Mouse (Mus musculus) neural tube, embryonic 13.5 days (tissue): Measurements from ENCODE around the gene Lrmda. TPM values are rescaled to one million over a fixed set of nuclear protein-coding genes. Genes with fewer than 3 reads are reported as not detected.

Experiments
- ATAC-seq: fragments of 200-750 bp; cut with Nextera tagmentation; 2 replicates; pipeline ENCODE4 v1.8.0; 2017; ENCODE audit warnings: low read depth, mild to moderate bottlenecking, moderate TSS enrichment, moderate library complexity
- H3K27ac ChIP-seq: fragments of 300-500 bp; sonication (generic); replicated peaks from 2 replicates; pipeline ENCODE4 v1.5.1; 2015; ENCODE audit warnings: moderate library complexity, mild to moderate bottlenecking, inconsistent platforms
- H3K27me3 ChIP-seq: fragments of 300-500 bp; sonication (generic); 2 replicates; pipeline ENCODE4 v1.6.1; 2015; ENCODE audit warnings: mild to moderate bottlenecking, inconsistent platforms
- H3K36me3 ChIP-seq: fragments of 300-500 bp; sonication (generic); 2 replicates; pipeline ENCODE4 v1.6.1; 2015; ENCODE audit warnings: mild to moderate bottlenecking, inconsistent platforms
- H3K4me1 ChIP-seq: fragments of 300-500 bp; sonication (generic); replicated peaks from 2 replicates; pipeline ENCODE4 v1.6.1; 2015; ENCODE audit warnings: inconsistent platforms
- H3K4me2 ChIP-seq: fragments of 300-500 bp; sonication (generic); 2 replicates; pipeline ENCODE4 v1.6.1; 2015; ENCODE audit warnings: inconsistent platforms, mild to moderate bottlenecking, moderate library complexity
- H3K4me3 ChIP-seq: fragments of 300-500 bp; sonication (generic); 2 replicates; pipeline ENCODE4 v1.5.1; 2015; ENCODE audit warnings: mild to moderate bottlenecking, inconsistent platforms
- H3K9ac ChIP-seq: fragments of 300-500 bp; sonication (generic); 2 replicates; pipeline ENCODE4 v1.6.1; 2015; ENCODE audit warnings: moderate library complexity, mild to moderate bottlenecking, inconsistent platforms
- H3K9me3 ChIP-seq: fragments of 300-500 bp; sonication (generic); 2 replicates; pipeline ENCODE4 v1.6.1; 2016; ENCODE audit warnings: inconsistent platforms
- WGBS: fragments of 180-500 bp; shearing (Covaris S2); methylation state at CpG from one replicate; pipeline ENCODE4 v1.1.7; 2015; 5-methylcytosine and 5-hydroxymethylcytosine counted together
- polyA plus RNA-seq: library from polyadenylated mRNA; unstranded; fragments of >200 nt; fragmentation: Nextera tagmentation; extraction: Ambion mirVana; gene quantifications from 2 replicates; pipeline ENCODE4 v1.2.1, GENCODE M21; 2015

The Lrmda gene
- polyA plus RNA-seq, 1 experiment from 2014 or later: not detected

DNA sequence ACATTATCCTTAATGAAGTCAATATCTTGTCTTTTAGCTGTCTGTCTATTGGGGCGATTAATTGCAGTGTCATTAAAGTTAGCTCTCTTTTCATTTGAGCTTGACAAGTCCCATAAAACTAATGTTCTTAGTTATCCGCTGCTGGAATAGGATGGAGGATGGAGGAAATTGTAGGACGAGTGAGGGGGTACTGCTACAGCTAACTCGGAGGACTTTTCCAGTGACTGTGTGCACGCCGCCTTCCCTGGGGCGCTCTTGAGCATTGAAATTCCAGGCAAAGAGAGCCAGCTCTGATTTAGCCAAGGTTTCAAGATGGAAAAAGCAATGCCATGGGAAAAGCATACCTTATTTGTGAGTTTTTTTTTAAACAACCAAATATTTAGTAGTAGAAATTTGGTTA, 453.9 kb downstream of the Lrmda start:
- ATAC-seq: peak; percentile 56; the same call in 1 of the 2 replicates
- H3K9ac ChIP-seq: no peak overlapping the region
- H3K36me3 ChIP-seq: no peaks in the 10 kb centered on the region
- peaks cover 15% of the 10 kb centered on the region for H3K4me1 ChIP-seq
- H3K4me2 ChIP-seq: no peak overlapping the region
- no peaks in the 10 kb centered on the region for H3K9me3 ChIP-seq
- no peak overlapping the region for H3K4me3 ChIP-seq
- 33% methylated on average over 7 of the region's 7 CpGs for WGBS
- no peak overlapping the region for H3K27ac ChIP-seq
- no peaks in the 10 kb centered on the region for H3K27me3 ChIP-seq

DNA sequence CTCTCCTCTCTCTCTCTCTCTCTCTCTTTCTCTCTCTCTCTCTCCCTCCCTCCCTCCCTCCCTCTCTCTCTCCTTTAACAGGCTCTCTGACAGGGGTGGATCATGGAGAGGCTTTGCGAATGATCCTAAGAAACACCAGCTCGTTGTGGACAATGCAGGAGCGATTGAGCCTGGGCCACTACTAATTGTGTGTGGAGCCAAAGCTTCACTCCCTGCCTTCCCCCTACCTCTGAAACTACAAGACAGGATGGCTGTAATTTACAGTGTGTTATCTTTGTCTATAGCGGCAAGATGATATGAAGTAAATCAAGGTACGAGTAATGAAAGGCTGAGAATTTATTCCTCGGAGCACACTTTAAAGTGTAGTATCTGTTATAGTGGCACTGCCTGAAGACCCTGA, 454.5 kb downstream of the Lrmda start:
- 28% methylated on average over 6 of the region's 6 CpGs for whole genome bisulfite sequencing
- Histone ChIP-seq H3K4me1 (peaks cover 15% of the 10 kb centered on the region), H3K4me3 (no peak overlapping the region), H3K4me2 (no peak overlapping the region), H3K27me3 (no peaks in the 10 kb centered on the region), H3K9me3 (no peaks in the 10 kb centered on the region), H3K36me3 (no peaks in the 10 kb centered on the region), H3K27ac (no peak overlapping the region), H3K9ac (no peak overlapping the region)
- peak; percentile 40; the same call in 1 of the 2 replicates for ATAC-seq

DNA sequence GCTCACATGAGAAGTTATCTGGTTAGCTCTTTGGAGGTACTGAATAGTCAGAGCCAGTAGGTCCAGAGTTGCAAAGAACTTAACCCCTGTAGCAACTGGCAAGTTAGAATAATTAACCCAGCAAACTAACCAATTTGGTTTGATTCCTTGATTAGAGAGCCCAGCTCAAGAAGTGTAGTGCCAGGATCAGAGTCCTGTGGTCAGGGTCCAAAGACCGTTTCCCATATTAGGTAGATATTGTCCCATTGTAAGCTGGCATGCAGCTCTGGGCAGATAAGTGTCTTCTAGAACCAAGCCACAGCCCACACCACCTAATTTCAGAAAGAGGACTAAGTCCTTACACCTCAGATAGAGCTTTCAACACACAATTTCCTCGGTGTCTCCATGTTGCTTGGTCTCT, 473.8 kb downstream of the Lrmda start:
- Histone ChIP-seq H3K9me3 (no peaks in the 10 kb centered on the region), H3K27me3 (no peaks in the 10 kb centered on the region), H3K4me1 (peaks cover 15% of the 10 kb centered on the region), H3K36me3 (no peaks in the 10 kb centered on the region), H3K4me3 (no peak overlapping the region), H3K9ac (no peak overlapping the region), H3K4me2 (no peak overlapping the region), H3K27ac (no peak overlapping the region)
- ATAC-seq: no peak
- 95% methylated on average over 2 of the region's 2 CpGs for WGBS

DNA sequence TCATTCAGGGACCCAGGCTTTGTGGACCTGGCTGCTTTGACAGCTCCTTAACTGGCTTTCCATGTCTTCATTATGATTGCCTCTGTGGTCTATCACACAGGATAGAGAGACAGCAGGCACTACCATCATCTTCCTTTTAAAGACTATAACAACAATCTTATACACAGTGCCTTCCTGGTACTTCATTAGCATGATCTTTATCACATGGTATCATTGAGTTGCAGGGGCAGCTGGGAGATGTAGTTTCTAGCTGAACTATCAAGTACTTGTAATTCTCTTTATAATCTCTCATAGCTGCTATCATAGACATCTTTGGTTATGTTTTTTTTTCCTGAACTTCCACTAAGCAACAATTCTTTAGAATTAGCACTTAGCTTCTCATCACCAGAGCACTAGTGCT, 474.8 kb downstream of the Lrmda start:
- Histone ChIP-seq H3K9me3 (no peaks in the 10 kb centered on the region), H3K9ac (no peak overlapping the region), H3K4me2 (no peak overlapping the region), H3K27ac (0 out of 2 replicates have a peak overlapping the region, but pooled peaks have one; percentile 61), H3K4me3 (no peak overlapping the region), H3K36me3 (no peaks in the 10 kb centered on the region), H3K27me3 (no peaks in the 10 kb centered on the region), H3K4me1 (peaks cover 15% of the 10 kb centered on the region)
- ATAC-seq: no peak

DNA sequence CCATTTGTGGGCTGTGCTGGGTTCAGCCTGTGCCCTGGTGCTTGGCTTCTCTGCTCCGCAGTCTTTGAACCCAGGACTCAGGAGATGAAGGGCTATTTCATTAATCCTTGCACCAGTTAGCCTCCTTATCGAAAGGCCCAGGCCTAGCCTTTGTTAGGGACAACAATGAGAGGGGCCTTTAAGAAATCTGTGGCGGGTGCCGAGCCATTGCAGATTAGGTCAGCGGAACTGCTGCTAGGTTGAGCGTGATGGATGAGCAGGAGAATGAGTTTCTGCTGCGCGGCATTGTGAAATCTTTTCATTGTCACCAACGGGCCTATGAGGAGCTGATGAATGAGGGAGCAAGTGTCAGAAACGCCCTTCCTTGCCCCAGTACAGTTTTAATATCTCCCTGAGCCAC, 475.4 kb downstream of the Lrmda start:
- Histone ChIP-seq H3K4me1 (peaks cover 15% of the 10 kb centered on the region), H3K27me3 (no peaks in the 10 kb centered on the region), H3K9ac (no peak overlapping the region), H3K36me3 (no peaks in the 10 kb centered on the region), H3K4me2 (no peak overlapping the region), H3K27ac (peak overlapping the region; percentile 61), H3K9me3 (no peaks in the 10 kb centered on the region), H3K4me3 (no peak overlapping the region)
- WGBS: 11% methylated on average over 10 of the region's 10 CpGs
- ATAC-seq: peak; percentile 43; the same call in 1 of the 2 replicates

DNA sequence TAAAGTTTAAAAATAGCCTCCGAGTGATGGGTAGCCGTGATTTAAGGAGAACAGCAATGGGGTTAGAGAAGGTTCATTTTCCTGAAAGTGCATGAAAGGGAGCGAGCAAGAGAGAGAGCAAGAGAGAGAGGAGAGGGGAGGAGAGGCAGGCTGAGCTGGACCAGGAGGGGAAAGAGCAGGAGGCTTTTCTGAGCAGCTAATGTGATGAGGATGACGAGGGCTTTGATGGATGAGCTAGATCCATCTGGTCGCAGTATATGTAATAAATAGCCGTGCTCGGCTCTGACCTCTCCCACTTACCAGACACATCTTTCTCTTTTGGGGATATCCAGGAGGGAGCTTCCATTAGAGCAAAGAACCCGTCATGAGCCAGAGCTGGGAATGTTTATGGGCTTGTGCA, 475.8 kb downstream of the Lrmda start:
- 10% methylated on average over 8 of the region's 8 CpGs for WGBS
- Histone ChIP-seq H3K4me3 (no peak overlapping the region), H3K9ac (no peak overlapping the region), H3K4me2 (no peak overlapping the region), H3K27me3 (no peaks in the 10 kb centered on the region), H3K4me1 (peaks cover 15% of the 10 kb centered on the region), H3K36me3 (no peaks in the 10 kb centered on the region), H3K27ac (peak overlapping the region; percentile 61), H3K9me3 (no peaks in the 10 kb centered on the region)
- peak; percentile 75 for ATAC-seq

DNA sequence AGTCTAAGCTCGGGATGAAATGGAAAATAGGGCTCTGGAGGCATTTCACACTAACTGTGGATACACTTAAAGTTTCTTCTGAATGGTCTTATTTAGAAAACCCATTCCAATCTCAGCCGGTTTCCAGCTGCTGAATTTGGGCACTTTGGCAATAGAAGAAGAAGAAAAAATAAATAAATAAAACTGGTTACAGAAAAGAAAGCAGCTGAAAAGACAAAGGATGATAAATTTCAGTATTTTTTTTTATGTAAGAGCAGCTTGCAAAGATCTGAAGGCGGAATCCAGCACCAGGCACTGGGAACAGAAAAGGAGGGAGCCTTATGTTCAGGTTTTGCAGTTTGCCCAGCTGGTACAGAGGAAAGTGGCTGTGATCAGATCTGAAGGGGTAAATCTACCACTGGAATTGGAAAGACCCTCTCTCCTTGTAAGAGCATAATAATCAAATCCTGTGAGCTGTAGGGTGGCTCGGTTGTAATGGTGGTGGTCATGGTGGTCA, 478.2 kb downstream of the Lrmda start:
- Histone ChIP-seq H3K9ac (no peak overlapping the region), H3K4me1 (peaks cover 15% of the 10 kb centered on the region), H3K4me2 (no peak overlapping the region), H3K36me3 (no peaks in the 10 kb centered on the region), H3K4me3 (no peak overlapping the region), H3K27me3 (0 out of 2 replicates have a peak, but pooled peaks cover 6% of the 10 kb centered on the region), H3K27ac (no peak overlapping the region), H3K9me3 (no peaks in the 10 kb centered on the region)
- WGBS: 79% methylated on average over 4 of the region's 4 CpGs
- ATAC-seq: no peak

DNA sequence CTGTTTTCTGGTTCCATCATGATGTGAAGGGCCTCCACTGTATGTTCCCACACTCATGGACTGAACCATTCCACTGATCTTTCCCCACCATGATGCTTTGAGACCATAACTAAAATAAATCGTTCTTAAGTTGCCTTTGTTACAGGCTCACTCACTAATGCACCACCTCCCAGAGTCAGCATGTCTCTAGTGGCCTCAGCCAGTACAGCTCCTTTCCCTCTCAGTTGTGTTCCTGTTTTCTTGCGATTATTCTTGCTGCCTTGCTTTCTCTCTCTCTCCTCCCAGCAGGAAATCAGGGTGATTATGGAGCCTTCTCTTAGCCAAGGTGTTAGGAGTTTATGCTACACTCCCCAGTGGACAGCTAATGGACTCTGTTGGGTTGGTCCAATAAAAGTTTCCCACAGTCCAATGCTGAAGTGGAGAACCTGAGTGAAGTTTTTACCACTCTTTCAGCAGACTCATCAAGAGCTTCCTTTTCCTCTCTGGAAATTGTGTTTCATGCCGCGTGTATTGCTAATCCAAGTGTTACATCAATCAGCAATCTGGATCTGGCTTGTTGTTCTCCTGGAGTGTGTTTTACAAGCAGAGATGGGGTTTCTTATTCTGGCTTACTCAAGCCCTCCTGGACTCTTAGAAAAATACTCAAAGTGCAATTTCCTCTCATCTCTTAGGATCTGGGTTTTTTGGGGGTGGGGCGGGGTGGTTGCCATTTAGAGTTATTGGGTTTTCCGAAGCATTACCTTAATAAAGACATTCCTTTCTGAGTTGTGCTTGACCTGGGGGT, 490.4 kb downstream of the Lrmda start:
- no peak for ATAC-seq
- no peaks in the 10 kb centered on the region for H3K36me3 ChIP-seq
- WGBS: 57% methylated on average over 6 of the region's 6 CpGs
- H3K9me3 ChIP-seq: no peaks in the 10 kb centered on the region
- H3K27ac ChIP-seq: no peak overlapping the region
- H3K4me3 ChIP-seq: no peak overlapping the region
- peaks cover 8% of the 10 kb centered on the region for H3K4me1 ChIP-seq
- H3K27me3 ChIP-seq: peaks cover 7% of the 10 kb centered on the region; the same call in 1 of the 2 replicates
- H3K9ac ChIP-seq: no peak overlapping the region
- no peak overlapping the region for H3K4me2 ChIP-seq

DNA sequence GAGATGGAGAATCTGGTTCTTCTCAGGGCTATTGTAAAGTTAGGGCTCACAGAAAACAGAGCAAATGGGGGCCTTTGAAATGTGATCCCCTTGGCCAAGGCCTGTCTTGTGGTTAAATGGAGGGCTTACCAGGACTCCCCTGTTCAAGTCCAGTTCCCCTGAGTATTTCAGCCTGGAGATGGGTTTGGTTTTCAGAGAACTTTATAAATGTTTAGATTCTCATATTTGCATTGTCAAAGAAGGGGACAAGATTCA, 490.9 kb downstream of the Lrmda start:
- no peak for ATAC-seq
- H3K36me3 ChIP-seq: no peaks in the 10 kb centered on the region
- no peak overlapping the region for H3K4me2 ChIP-seq
- H3K27ac ChIP-seq: no peak overlapping the region
- H3K27me3 ChIP-seq: peaks cover 7% of the 10 kb centered on the region; the same call in 1 of the 2 replicates
- H3K4me1 ChIP-seq: peaks cover 8% of the 10 kb centered on the region
- no peak overlapping the region for H3K9ac ChIP-seq
- H3K9me3 ChIP-seq: no peaks in the 10 kb centered on the region
- H3K4me3 ChIP-seq: no peak overlapping the region

DNA sequence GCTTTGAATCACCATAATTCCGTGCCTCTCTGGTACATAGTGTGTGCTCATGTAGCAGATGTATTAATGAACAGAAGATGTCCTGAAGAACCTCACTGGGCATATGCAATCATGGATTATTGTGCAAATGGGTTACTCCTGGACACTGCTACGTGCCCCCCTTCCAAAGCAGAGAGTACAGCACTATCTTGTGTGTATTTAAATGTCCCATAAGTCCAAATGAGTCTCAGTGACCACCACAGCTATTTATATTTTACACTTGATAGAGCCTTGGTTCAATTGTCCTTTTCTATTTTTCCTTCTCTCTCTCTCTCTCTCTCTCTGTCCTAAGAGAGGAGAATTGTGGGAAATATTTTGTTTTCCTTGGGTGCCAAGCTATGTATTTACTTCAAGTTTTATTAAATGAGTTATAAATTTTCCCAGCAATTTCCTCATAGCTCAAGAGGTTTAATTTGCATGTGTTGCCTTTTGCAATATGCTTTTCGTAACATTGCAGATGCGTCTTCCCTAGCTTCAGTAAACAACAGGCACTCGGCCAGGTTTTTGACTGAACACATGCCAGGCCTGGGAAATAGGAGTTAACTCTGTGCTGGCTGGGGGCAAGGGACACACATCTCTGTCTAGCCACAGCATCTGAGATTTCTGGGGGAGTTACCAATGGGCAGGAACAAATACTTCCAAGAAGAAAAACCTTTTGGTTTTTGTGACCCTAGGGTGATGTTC, 495.0 kb downstream of the Lrmda start:
- Histone ChIP-seq H3K27me3 (0 out of 2 replicates have a peak, but pooled peaks cover 2% of the 10 kb centered on the region), H3K36me3 (no peaks in the 10 kb centered on the region), H3K4me3 (no peak overlapping the region), H3K4me2 (no peak overlapping the region), H3K9me3 (peaks cover 4% of the 10 kb centered on the region; the same call in 1 of the 2 replicates), H3K27ac (no peak overlapping the region), H3K4me1 (no peaks in the 10 kb centered on the region), H3K9ac (no peak overlapping the region)
- no peak for ATAC-seq
- 71% methylated on average over 5 of the region's 5 CpGs for WGBS

DNA sequence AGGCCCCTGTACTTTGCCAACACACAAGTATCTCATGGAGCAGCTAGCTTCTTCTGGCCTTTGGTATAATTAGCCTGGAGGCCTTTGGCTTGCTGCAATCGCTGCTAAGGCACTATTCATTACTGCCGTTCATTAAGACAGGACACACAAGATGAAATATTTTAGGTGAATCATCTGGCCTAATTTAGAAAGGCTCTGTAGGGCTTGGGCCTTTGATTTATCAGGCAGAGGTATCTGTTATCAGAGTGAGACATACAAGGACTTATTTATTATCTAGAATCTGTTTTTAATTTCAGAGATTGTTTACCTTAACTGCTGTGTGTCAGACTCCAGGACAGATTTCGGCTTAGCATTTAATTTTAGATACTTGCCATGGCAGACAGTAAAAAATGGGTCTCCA, 511.2 kb downstream of the Lrmda start:
- Histone ChIP-seq H3K9ac (no peak overlapping the region), H3K27me3 (no peaks in the 10 kb centered on the region), H3K4me2 (no peak overlapping the region), H3K4me1 (no peaks in the 10 kb centered on the region), H3K27ac (no peak overlapping the region), H3K36me3 (no peaks in the 10 kb centered on the region), H3K9me3 (no peaks in the 10 kb centered on the region), H3K4me3 (no peak overlapping the region)
- ATAC-seq: no peak
- 62% methylated on average over 3 of the region's 3 CpGs for WGBS

DNA sequence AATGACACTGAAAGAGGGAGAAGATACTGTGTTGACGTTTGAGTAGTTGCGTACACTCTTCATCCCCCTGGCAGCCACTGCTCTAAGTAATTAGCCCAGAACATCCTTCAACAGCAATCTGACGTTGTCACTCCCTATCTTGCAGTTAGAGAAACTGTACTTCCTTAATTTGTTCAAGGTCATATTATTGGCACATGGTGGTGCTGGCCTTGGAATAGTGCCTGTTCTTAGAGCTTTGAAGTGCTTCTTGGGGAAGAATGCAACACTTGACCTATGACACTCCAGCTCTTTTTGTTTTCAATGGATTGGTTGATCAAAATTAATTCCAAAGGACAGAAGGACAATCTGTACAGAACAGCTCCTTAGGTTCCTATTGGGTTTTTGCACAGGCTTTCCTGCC, 514.0 kb downstream of the Lrmda start:
- no peaks in the 10 kb centered on the region for H3K4me1 ChIP-seq
- 76% methylated on average over 3 of the region's 3 CpGs for WGBS
- no peak overlapping the region for H3K9ac ChIP-seq
- H3K27ac ChIP-seq: no peak overlapping the region
- H3K36me3 ChIP-seq: no peaks in the 10 kb centered on the region
- ATAC-seq: no peak
- H3K4me3 ChIP-seq: no peak overlapping the region
- no peaks in the 10 kb centered on the region for H3K27me3 ChIP-seq
- H3K4me2 ChIP-seq: no peak overlapping the region
- H3K9me3 ChIP-seq: no peaks in the 10 kb centered on the region
